Mouse (Mus musculus) frontal cortex, adult 2 months (tissue): Measurements from ENCODE around the gene Zfp52. TPM values are rescaled to one million over a fixed set of nuclear protein-coding genes. Genes with fewer than 3 reads are reported as not detected.

ENCODE experiments used
- DNase-seq, 2 experiments: peaks; one replicate each; pipeline ENCODE4 v3.0.0; 2022; ENCODE audit warnings: low spot score in 1 of 2; ENCODE audit errors: extremely low spot score in 1 of 2
- polyA plus RNA-seq: library from polyadenylated mRNA; depleted of rRNA; stranded (reverse); fragments of >200 nt; gene quantifications from 2 replicates; pipeline ENCODE4 v1.2.3, GENCODE M21; 2012; rRNA removed

The Zfp52 gene
- polyA plus RNA-seq, 1 experiment: 3.4 TPM

DNA sequence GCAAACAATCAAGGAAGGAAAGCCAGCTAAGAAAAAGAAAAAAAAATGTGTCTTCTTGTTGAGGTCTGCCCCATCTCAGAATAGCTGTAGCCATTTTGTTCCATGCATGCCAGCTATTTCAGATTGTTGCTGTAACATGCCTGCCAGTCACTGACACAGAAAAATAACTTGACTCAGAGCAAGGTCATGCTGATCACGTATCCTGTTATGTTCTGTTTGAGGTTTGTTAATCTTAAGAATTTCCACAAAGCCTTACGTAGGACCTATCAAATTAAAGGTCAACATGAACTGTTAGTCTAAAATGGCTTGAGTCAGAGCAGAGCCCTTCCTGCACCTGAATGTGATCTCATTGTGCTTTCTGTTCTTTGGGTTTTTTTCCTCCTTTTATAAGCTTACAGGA is 1.3 kb downstream of the Zfp52 start:
- DNase-seq: no peak

- DNase-seq: no peak
Measured at GRCm38 (mm10) chr17:21557831-21558230, 22.5 kb downstream of the Zfp52 start.

DNA sequence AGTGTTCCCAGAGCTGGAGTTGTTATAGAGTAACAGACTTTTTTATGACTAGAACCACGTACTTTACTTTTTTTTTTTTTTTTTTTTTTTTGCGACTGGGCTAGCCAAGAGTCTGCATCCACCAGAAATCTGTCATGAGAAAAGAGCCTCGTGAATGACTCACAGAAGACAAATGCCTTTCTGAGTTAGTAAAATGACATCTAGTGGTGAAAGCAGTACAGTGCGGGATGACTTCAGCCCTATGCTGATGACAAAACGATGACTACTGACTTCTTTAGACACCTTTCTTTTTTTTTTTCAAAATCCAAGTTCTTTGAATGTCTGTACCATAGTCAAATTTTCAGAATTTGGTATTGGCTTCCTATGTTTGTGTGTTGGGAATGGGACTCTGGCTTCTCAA is 30.9 kb downstream of the Zfp52 start:
- peak; percentile 54 to 76 for DNase-seq

- peak; percentile 79 to 85 for DNase-seq
Measured at GRCm38 (mm10) chr17:21566728-21567349, 31.5 kb downstream of the Zfp52 start, which contains the start of gene Zfp948. Gene Zfp948, plus strand, starts transcription at chr17:21567008.

DNA sequence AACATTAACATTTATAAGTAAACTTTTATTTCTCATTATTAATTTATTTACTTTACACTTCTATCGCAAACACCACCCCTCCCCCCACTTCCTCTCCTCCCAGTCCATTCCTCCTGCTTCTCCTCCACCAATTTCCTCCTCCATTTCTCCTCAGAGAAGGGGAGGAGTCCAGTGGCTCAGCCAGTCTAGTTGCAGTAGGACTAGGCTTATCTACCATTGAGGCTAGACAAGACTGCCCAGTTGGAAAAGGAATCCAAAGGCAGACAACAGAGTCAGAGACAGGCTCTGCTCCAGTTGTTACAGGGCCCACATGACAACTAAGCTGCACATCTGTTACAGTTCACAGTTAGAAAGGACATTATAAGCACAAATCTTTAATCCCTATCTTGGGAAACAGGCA is 32.4 kb downstream of the Zfp52 start:
- peak in 1 of 2 experiments; percentile 30 for DNase-seq

GRCm38 (mm10) chr17:21579080-21579479 is 43.7 kb downstream of the Zfp52 start:
- DNase-seq: no peak

DNA sequence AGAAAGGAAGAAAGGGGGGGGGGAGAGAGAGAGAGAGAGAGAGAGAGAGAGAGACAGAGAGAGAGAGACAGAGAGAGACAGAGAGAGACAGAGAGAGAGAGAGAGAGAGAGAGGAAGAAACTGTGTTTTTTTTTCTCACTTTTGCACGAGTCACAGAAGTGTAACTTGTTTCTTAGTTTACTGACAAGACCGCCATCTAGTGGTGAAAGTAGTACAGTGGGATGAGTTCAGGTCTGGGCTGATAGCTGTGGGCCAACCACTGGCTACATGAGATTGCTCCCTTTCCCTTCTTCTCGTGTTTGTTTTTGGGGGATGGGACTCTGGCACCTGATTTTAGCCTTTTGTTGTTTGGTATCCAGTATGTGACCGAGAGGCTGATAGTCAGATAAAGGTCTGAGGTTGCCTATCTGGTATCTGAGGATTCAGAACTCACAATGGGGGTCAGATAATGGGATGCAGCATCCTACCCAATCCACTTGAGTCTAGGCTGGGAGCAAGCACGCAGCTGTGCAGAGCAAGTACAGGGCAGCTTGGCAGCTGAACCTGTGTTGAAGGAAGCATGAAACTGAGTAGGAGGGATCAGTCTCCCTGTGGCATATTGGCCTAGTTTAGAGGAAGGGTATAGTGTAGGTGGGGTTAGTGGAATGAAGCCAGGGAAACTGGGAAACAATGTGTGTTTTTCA is 44.3 kb downstream of the Zfp52 start:
- DNase-seq: peak in 1 of 2 experiments; percentile 75

DNA sequence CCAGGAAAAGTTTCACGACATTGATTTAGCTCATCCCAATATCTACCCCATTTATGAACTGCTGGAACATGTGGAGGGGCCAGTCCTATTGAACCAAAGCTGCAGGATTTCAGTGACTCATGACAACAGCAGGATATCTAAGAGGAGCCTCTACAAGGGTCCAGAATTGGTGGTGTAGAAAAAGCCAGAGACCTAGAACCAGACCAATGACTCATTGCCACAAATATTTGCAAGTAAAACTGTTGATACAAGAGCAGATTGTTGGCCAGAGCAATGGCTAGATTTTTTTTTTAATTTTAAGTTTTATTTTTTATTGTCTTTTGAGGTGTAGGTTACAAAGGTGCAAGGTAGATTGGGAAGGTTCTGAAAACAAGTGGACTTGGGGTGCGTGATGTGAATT is 50.2 kb downstream of the Zfp52 start:
- DNase-seq: no peak

Other genes starting within 250 kb of the Zfp52 start
- not detected in 2 replicates for gene Vmn1r237, start 223.7 kb upstream of the Zfp52 start, polyA plus RNA-seq
- gene Zfp677, start 151.8 kb upstream of the Zfp52 start, polyA plus RNA-seq: 1.4 and 2.0 TPM in 2 replicates
- gene Zfp54, start 112.3 kb upstream of the Zfp52 start, polyA plus RNA-seq: 0.74 and 1.3 TPM in 2 replicates
- gene Zfp51, start 85.2 kb upstream of the Zfp52 start, polyA plus RNA-seq: 3.0 and 4.2 TPM in 2 replicates
- 2.9 and 3.5 TPM in 2 replicates for gene Zfp53, start 46.5 kb upstream of the Zfp52 start, polyA plus RNA-seq
- gene Zfp948, start 31.5 kb downstream of the Zfp52 start, polyA plus RNA-seq: 10.0 and 12.3 TPM in 2 replicates
- 6.3 and 7.6 TPM in 2 replicates for gene Zfp983, start 115.1 kb downstream of the Zfp52 start, polyA plus RNA-seq
- gene Gm10226, start 156.3 kb downstream of the Zfp52 start, polyA plus RNA-seq: 6.7 and 9.1 TPM in 2 replicates
- 6.5 and 7.2 TPM in 2 replicates for gene Zfp760, start 172.2 kb downstream of the Zfp52 start, polyA plus RNA-seq
- 3.4 and 4.1 TPM in 2 replicates for gene Zfp229, start 195.3 kb downstream of the Zfp52 start, polyA plus RNA-seq